Mouse (Mus musculus) left cerebral cortex, adult 2 months (tissue): ENCODE results near the gene Lmbrd1. TPM values are rescaled to one million over a fixed set of nuclear protein-coding genes. Genes with fewer than 3 reads are reported as not detected.

Experiments used
- DNase-seq, 2 experiments: peaks; one replicate each; pipeline ENCODE4 v3.0.0; 2021 to 2022; ENCODE audit warnings: low spot score in 2 of 2, mixed read lengths in 1 of 2; ENCODE audit errors: extremely low spot score in 1 of 2
- H3K27ac ChIP-seq: fragments of 200-600 bp; 2 replicates; pipeline ENCODE4 v1.8.1; 2022
- H3K4me3 ChIP-seq: fragments of 200-600 bp; 2 replicates; pipeline ENCODE4 v1.8.1; 2022
- CTCF ChIP-seq: fragments of 200-600 bp; IDR thresholded peaks from 2 replicates; pipeline ENCODE4 v1.8.1; 2022; ENCODE audit warnings: antibody characterized with exemption, mild to moderate bottlenecking, moderate library complexity
- intact Hi-C: fragments of 180-260 bp; cut with DNase I; formaldehyde crosslinking; loops from one replicate; pipeline ENCODE4 v1.15.1; 2025
- total RNA-seq, 2 experiments: library from RNA; stranded (reverse); gene quantifications; 2 replicates each; pipeline ENCODE4 v1.2.3; 2021

Lmbrd1 gene
- total RNA-seq, 2 experiments from 2014 or later = 132 to 136 TPM

GRCm38 (mm10) chr1:24683947-24684346 lies 5.5 kb downstream of the Lmbrd1 start:
- no peak overlapping the region for H3K4me3 ChIP-seq
- intact Hi-C loops = no loop called here
- no peak overlapping the region for H3K27ac ChIP-seq
- TF ChIP-seq CTCF = no peak
- no peak for DNase-seq

- H3K4me3 ChIP-seq = no peak overlapping the region
- TF ChIP-seq CTCF = no peak
- no peak overlapping the region for H3K27ac ChIP-seq
- intact Hi-C loops = no loop called here
- DNase-seq = no peak
These were observed 7.2 kb downstream of the Lmbrd1 start for GRCm38 (mm10) chr1:24685606-24686005.

GRCm38 (mm10) chr1:24686235-24687021 lies 8.0 kb downstream of the Lmbrd1 start:
- no peak for TF ChIP-seq CTCF
- Histone ChIP-seq H3K27ac (no peak overlapping the region), H3K4me3 (no peak overlapping the region)
- intact Hi-C loops = no loop called here
- no peak for DNase-seq

- DNase-seq = no peak
- intact Hi-C loops = no loop called here
- no peak for TF ChIP-seq CTCF
- Histone ChIP-seq H3K27ac (no peak overlapping the region), H3K4me3 (no peak overlapping the region)
These were observed 19.2 kb downstream of the Lmbrd1 start for GRCm38 (mm10) chr1:24697677-24698076.

- intact Hi-C loops = no loop called here
- H3K4me3 ChIP-seq = no peak overlapping the region
- DNase-seq = no peak
- no peak overlapping the region for H3K27ac ChIP-seq
- no peak for TF ChIP-seq CTCF
These were observed 19.9 kb downstream of the Lmbrd1 start for GRCm38 (mm10) chr1:24698146-24698880.

GRCm38 (mm10) chr1:24699320-24699719 lies 20.9 kb downstream of the Lmbrd1 start:
- TF ChIP-seq CTCF = no peak
- intact Hi-C loops = no loop called here
- Histone ChIP-seq H3K4me3 (no peak overlapping the region), H3K27ac (peak overlapping the region; percentile 15; the same call in 1 of the 2 replicates)
- no peak for DNase-seq

- no peak overlapping the region for H3K4me3 ChIP-seq
- intact Hi-C loops = no loop called here
- no peak overlapping the region for H3K27ac ChIP-seq
- DNase-seq = no peak
- TF ChIP-seq CTCF = no peak
These were observed 21.8 kb downstream of the Lmbrd1 start for GRCm38 (mm10) chr1:24700241-24700640.

GRCm38 (mm10) chr1:24703821-24704220 lies 25.4 kb downstream of the Lmbrd1 start:
- Histone ChIP-seq H3K4me3 (no peak overlapping the region), H3K27ac (no peak overlapping the region)
- no peak for TF ChIP-seq CTCF
- intact Hi-C loops = no loop called here
- DNase-seq = no peak

- no peak for TF ChIP-seq CTCF
- Histone ChIP-seq H3K4me3 (no peak overlapping the region), H3K27ac (no peak overlapping the region)
- DNase-seq = no peak
- intact Hi-C loops = loop anchor here (10.0 kb wide), 1 partner anchor 1108 kb away; the partner anchor contains the start of gene Adgrb3
These were observed 37.9 kb downstream of the Lmbrd1 start for GRCm38 (mm10) chr1:24716301-24716700.

- no peak for DNase-seq
- intact Hi-C loops = loop anchor here (10.0 kb wide), 1 partner anchor 1105 kb away; the partner anchor contains the start of gene Adgrb3
- TF ChIP-seq CTCF = peak; percentile 75
- no peak overlapping the region for H3K27ac ChIP-seq
- H3K4me3 ChIP-seq = no peak overlapping the region
These were observed 41.2 kb downstream of the Lmbrd1 start for GRCm38 (mm10) chr1:24719621-24720020.

- intact Hi-C loops = no loop called here
- no peak overlapping the region for H3K27ac ChIP-seq
- no peak for TF ChIP-seq CTCF
These were observed 41.8 kb downstream of the Lmbrd1 start for GRCm38 (mm10) chr1:24720209-24720608.

GRCm38 (mm10) chr1:24729784-24730183 lies 51.4 kb downstream of the Lmbrd1 start:
- no peak; the same call in 1 of the 2 replicates for TF ChIP-seq CTCF
- no peak overlapping the region for H3K4me3 ChIP-seq
- no peak for DNase-seq
- intact Hi-C loops = no loop called here
- no peak overlapping the region for H3K27ac ChIP-seq

More at GRCm38 (mm10) chr1:24720209-24720608, 41.8 kb downstream of the Lmbrd1 start:
- no peak overlapping the region for H3K4me3 ChIP-seq
- DNase-seq = no peak
